ENCODE assay signal across 8 mouse cellular contexts in the genomic region with DNA sequence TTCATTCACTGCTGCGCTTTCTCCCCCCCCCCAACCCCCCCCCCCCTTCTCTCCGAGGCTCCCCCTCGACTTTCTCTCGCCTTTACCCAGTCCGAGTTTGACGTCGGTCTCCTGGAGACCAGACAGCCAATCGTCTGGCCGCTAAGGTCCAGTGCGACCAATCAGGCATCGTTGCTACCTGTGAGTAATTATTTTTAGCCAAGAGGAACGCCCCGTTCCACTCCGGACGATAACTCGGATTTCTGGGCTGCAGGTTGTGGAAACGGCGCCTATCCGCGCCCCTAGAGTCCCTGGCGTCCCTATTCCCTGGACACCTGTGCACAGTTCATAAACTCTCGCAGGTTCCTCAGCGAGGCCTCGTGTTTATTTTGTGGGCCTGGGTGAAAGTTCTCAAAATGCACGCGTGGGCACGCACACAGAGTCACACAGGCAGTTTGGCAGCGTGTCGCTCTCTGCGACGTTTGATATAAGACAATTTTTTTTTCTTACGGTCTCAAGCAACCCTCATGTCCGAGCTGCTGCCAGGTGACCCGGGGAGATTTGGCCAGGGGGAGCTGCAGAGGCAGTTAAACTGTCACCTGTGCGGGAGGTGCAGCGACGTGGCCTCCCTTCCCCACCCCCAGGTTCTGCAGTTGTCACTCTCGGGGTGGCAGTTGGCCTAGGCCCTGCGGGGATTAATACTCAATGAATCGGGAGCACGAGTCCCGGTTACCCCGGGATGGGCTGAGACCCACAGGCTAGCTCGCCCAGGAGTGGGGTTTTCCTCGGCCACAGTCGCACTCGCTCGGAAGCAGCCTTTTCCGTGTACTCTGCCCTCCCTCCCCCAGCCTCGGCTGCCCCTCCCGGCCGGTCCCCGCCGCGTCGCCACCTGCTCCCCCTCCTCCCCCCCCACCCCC. TPM values are rescaled to one million over a fixed set of nuclear protein-coding genes. Genes with fewer than 3 reads are reported as not detected.
DNase-seq lines count a peak whose midpoint lies in the region; ATAC-seq lines count a peak whose summit lies in the region.

No protein-coding gene starts in this region.

- peak overlapping the region; percentile 87 for H3K4me2 ChIP-seq in hindbrain, embryonic 12.5 days (replicated peaks)

- H3K36me3 ChIP-seq in hindbrain, embryonic 12.5 days: peaks cover 8% of the 10 kb centered on the region

- peak overlapping the region; percentile 65 for H3K9ac ChIP-seq in hindbrain, embryonic 12.5 days

- peaks cover 21% of the 10 kb centered on the region for H3K4me1 ChIP-seq in hindbrain, embryonic 12.5 days

- peak overlapping the region; percentile 99 for H3K27ac ChIP-seq in hindbrain, embryonic 12.5 days

- DNase-seq in MN1 (ENCODE audit: low spot score): peak; percentile 97
- DNase-seq in cerebellum, adult 9-10 months: peak; percentile 98
- DNase-seq in frontal cortex, adult 2 months (ENCODE audit: extremely low spot score in 1 of 2, low spot score in 1 of 2): peak; percentile 94 to 95
- peak; percentile 86 to 95 for DNase-seq in layer of hippocampus, postnatal 14 days (ENCODE audit: low spot score in 2 of 2)
- peak; percentile 88 for DNase-seq in lung, postnatal 14 days
- DNase-seq in retina, adult 2 months (ENCODE audit: low read depth, low spot score): peak; percentile 96
- DNase-seq in thymus, postnatal 36 days: peak; percentile 85 to 91

- H3K27me3 ChIP-seq in hindbrain, embryonic 12.5 days: no peaks in the 10 kb centered on the region

- no peaks in the 10 kb centered on the region for H3K9me3 ChIP-seq in hindbrain, embryonic 12.5 days (replicated peaks)

- H3K4me3 ChIP-seq in hindbrain, embryonic 12.5 days: peak overlapping the region; percentile 98

- peak; percentile 82 for ATAC-seq in hindbrain, embryonic 12.5 days (ENCODE audit: low FRiP score)

- WGBS in hindbrain, embryonic 12.5 days: under 1% methylated on average over 42 of the region's 56 CpGs

RNA-seq across cellular contexts. Expression of a gene that starts 0.8 kb away (rescaled TPM):
- polyA plus RNA-seq in frontal cortex, adult 2 months (2012; rRNA removed): 44.4 and 45.5 TPM in 2 replicates
- polyA plus RNA-seq in hindbrain, embryonic 12.5 days (2016; fragmentation: Nextera tagmentation; extraction: Ambion mirVana): 41.7 and 46.8 TPM in 2 replicates
- 10 to 100 TPM; 32.3 to 32.4 TPM for total RNA-seq in layer of hippocampus, postnatal 14 days (2021)

RNA-seq across cellular contexts. Expression of a gene that starts 35.4 kb away (rescaled TPM):
- polyA plus RNA-seq in frontal cortex, adult 2 months (2012; rRNA removed): 1.2 and 1.3 TPM in 2 replicates
- polyA plus RNA-seq in hindbrain, embryonic 12.5 days (2016; fragmentation: Nextera tagmentation; extraction: Ambion mirVana): 6.8 and 9.1 TPM in 2 replicates
- 1 to 10 TPM; 1.4 to 5.1 TPM for total RNA-seq in layer of hippocampus, postnatal 14 days (2021)

Comparison
In these comparisons a context has a peak if more than half of its experiments do, and no peak if none do; other contexts are left out.
1. Peak in every context shown above with its lines: DNase-seq, ATAC-seq, H3K4me3 ChIP-seq and H3K27ac ChIP-seq.